Mouse (Mus musculus): ENCODE data around the gene Sdhc.

DNA sequence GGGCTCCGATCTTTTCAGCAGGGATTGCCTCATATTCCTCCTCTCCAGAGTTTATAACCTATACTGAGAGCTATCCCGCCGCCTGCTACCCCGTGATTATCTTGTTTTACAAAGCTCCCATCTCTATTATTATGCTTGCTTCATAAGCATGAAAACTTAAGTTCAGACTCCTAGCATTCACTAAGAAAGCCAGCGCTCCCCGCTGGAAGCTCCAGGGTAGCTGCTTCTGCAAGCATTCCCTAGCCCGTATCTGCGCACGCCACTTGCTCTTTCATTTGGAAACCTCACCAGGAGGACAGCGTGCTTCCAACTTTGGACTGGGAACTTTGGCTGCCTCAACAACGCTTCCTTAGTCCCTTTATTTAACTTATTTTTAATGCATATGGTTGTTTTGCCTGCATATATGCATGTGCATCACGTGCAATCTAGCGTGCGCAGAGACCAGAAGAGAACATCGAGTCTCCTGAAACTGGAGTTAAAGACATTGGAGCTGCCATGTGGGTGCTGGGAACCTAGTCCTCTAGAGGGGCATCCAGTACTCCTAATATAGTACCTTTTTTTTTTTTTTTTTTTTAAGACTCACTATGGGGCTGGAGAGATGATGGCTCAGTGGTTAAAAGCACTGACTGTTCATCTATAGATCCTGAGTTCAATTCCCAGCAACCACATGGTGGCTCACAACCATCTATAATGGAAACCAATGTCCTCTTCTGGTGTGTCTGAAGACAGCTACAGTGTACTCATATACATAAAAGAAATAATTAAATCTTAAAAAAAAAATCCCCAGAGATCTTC, 38.4 kb downstream of the Sdhc start:
- TF ChIP-seq GATA1 (IDR thresholded peaks at IDR 0.05; ENCODE audit: borderline replicate concordance, low read length) (no peak), CTCF (IDR thresholded peaks at IDR 0.05; ENCODE audit: low read depth, low read length) (no peak)

All from G1E (cell line).